Mouse (Mus musculus) spleen, adult 2 months (tissue): Measurements from ENCODE around the gene Gm49380.

Source experiments
- CTCF ChIP-seq: fragments of 200-500 bp; IDR thresholded peaks from 2 replicates; pipeline ENCODE4 v1.5.1; 2011; ENCODE audit warnings: mild to moderate bottlenecking, inconsistent platforms; ENCODE audit not compliant: insufficient read depth, insufficient read length, insufficient replicate concordance; ENCODE audit errors: extremely low read depth
- POLR2A ChIP-seq: fragments of 200-500 bp; IDR thresholded peaks from 2 replicates; pipeline ENCODE4 v1.6.1; 2011; ENCODE audit warnings: low read depth, low read length, inconsistent platforms

DNA sequence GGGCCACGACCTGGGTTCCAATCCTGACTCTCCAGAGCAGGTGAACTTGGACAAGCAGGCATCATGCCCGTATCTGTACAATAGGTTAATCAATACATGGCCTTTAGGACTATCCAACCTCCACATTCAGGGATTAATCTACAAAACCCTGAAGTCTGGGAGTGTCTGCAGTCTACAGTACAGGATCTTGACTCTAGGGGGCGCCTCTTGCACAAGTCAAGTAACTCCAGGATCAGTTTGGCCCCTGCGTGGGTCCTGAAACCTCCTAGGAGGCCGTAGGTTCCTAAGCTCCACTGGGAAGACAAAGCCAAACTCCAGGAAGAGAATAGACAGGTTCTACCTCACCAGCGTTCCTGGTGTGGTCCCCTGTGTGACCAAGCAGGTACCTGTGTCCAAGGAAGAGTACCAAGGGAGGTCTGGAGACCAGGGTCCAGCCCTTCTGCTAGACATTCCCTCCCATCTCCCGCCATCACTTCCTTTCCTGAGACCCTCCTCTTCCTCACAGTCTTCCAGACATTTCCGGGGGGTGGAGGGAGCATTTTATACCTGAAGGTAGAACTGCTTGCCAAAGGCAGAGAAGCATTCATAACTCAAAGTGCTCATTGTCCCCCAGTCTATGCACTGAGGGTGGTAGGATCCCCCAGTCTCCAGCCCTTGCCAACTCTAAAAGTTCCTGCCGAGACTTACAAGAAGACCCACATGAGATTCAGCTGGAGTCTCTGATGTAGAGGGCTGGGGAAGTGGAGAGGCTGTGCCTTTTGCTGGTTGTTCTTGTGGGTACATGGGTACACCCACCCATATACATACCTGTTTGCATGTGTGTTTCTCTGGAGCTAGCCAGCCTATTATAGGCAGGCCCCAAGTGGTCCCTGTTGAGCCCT lies 38.7 kb downstream of the Gm49380 start:
- TF ChIP-seq CTCF (peak; percentile 4; the same call in 1 of the 2 replicates), POLR2A (no peak)
